Mouse (Mus musculus): ENCODE measurements around the gene Akr1d1.

DNA sequence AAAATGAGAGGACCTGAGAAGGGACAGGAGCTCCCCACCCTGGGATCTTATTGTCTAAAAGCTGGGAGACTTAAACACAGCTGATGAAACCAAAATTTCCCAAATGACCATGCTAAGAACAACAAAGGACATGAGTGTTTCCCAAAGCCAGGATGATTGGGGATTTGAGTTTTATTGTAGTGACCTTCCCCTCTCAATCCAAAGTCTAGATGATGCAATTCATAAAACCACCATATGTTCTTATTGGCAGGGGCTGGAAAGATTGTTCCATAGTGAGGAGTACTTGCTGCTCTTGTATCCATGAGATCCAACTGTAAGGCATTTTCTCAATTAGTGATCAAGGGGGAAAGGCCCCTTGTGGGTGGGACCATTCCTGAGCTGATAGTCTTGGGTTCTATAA lies 68.1 kb downstream of the Akr1d1 start:
- no peak for TF ChIP-seq CTCF (IDR thresholded peaks at IDR 0.05; ENCODE audit: extremely low read depth, insufficient read length, insufficient replicate concordance, low read depth, low read length)
- no peak for TF ChIP-seq POLR2A (IDR thresholded peaks at IDR 0.05; ENCODE audit: low read depth, low read length)

All from small intestine, adult 2 months (tissue).